Mouse (Mus musculus) testis, adult 2 months (tissue): ENCODE measurements around the gene Gm45021. TPM values are rescaled to one million over a fixed set of nuclear protein-coding genes. Genes with fewer than 3 reads are reported as not detected.

Source experiments
- H3K27ac ChIP-seq: fragments of 200-500 bp; 2 replicates; pipeline ENCODE4 v1.5.1; 2012; ENCODE audit warnings: low read depth, low read length; ENCODE audit not compliant: control insufficient read depth, insufficient read depth
- H3K27me3 ChIP-seq: fragments of 200-500 bp; 2 replicates; pipeline ENCODE4 v1.6.1; 2012; ENCODE audit warnings: mild to moderate bottlenecking, low read length, moderate library complexity; ENCODE audit not compliant: control insufficient read depth, insufficient read depth
- H3K36me3 ChIP-seq: fragments of 200-500 bp; 2 replicates; pipeline ENCODE4 v1.6.1; 2012; ENCODE audit warnings: mild to moderate bottlenecking, low read length; ENCODE audit not compliant: control insufficient read depth, insufficient read depth
- H3K4me1 ChIP-seq: fragments of 200-500 bp; 2 replicates; pipeline ENCODE4 v1.6.1; 2012; ENCODE audit warnings: low read length; ENCODE audit not compliant: control insufficient read depth, insufficient read depth
- H3K4me3 ChIP-seq: fragments of 200-500 bp; 2 replicates; pipeline ENCODE4 v1.5.1; 2012; ENCODE audit warnings: low read depth, mild to moderate bottlenecking, low read length, moderate library complexity, mixed read lengths; ENCODE audit not compliant: control insufficient read depth
- CTCF ChIP-seq: fragments of 200-500 bp; IDR thresholded peaks from 2 replicates; pipeline ENCODE4 v1.5.1; 2012; ENCODE audit warnings: low read depth, mild to moderate bottlenecking, inconsistent platforms, low read length, moderate library complexity; ENCODE audit not compliant: control insufficient read depth, insufficient read depth, insufficient replicate concordance
- POLR2A ChIP-seq: fragments of 200-500 bp; IDR thresholded peaks from 2 replicates; pipeline ENCODE4 v1.6.1; 2012; ENCODE audit warnings: low read depth, mild to moderate bottlenecking, inconsistent platforms, low read length, moderate library complexity; ENCODE audit not compliant: control insufficient read depth
- polyA plus RNA-seq: library from polyadenylated mRNA; depleted of rRNA; stranded (reverse); fragments of >200 nt; gene quantifications from 2 replicates; pipeline ENCODE4 v1.2.3, GENCODE M21; 2012

The Gm45021 gene
- polyA plus RNA-seq, 1 experiment: not detected

GRCm38 (mm10) chr6:48601271-48602079, 12.1 kb downstream of the Gm45021 start, which contains the start of gene Zfp775:
Zfp775 (plus strand) TSS chr6:48602063.
- Histone ChIP-seq H3K4me3 (peak within 1 kb of the TSS; percentile 77), H3K4me1 (peaks cover 16% of the 10 kb centered on the region), H3K27me3 (no peaks in the 10 kb centered on the region), H3K27ac (peak within 1 kb of the TSS; percentile 70), H3K36me3 (no peaks in the 10 kb centered on the region)
- TF ChIP-seq POLR2A (peak; percentile 35), CTCF (no peak)

GRCm38 (mm10) chr6:48602080-48602741, 12.8 kb downstream of the Gm45021 start:
- Histone ChIP-seq H3K4me1 (peaks cover 10% of the 10 kb centered on the region), H3K36me3 (no peaks in the 10 kb centered on the region), H3K4me3 (peak overlapping the region; percentile 77), H3K27ac (peak overlapping the region; percentile 70), H3K27me3 (no peaks in the 10 kb centered on the region)
- TF ChIP-seq POLR2A (no peak), CTCF (no peak)

- Histone ChIP-seq H3K27me3 (no peaks in the 10 kb centered on the region), H3K27ac (no peak overlapping the region), H3K36me3 (no peaks in the 10 kb centered on the region), H3K4me1 (no peaks in the 10 kb centered on the region), H3K4me3 (no peak overlapping the region)
- TF ChIP-seq POLR2A (no peak), CTCF (no peak)
Observed at GRCm38 (mm10) chr6:48608124-48608523, 18.7 kb downstream of the Gm45021 start.

GRCm38 (mm10) chr6:48609512-48609911, 20.1 kb downstream of the Gm45021 start:
- no peak overlapping the region for H3K4me3 ChIP-seq
- no peaks in the 10 kb centered on the region for H3K4me1 ChIP-seq
- TF ChIP-seq POLR2A (no peak), CTCF (no peak)

GRCm38 (mm10) chr6:48610657-48611056, 21.2 kb downstream of the Gm45021 start:
- Histone ChIP-seq H3K27me3 (no peaks in the 10 kb centered on the region), H3K36me3 (no peaks in the 10 kb centered on the region), H3K27ac (no peak overlapping the region), H3K4me3 (no peak overlapping the region), H3K4me1 (no peaks in the 10 kb centered on the region)
- TF ChIP-seq CTCF (no peak), POLR2A (no peak)

More at GRCm38 (mm10) chr6:48609512-48609911, 20.1 kb downstream of the Gm45021 start:
- Histone ChIP-seq H3K36me3 (no peaks in the 10 kb centered on the region), H3K27me3 (no peaks in the 10 kb centered on the region), H3K27ac (no peak overlapping the region)

GRCm38 (mm10) chr6:48613464-48613863, 24.1 kb downstream of the Gm45021 start:
- H3K27ac ChIP-seq: no peak overlapping the region
- no peaks in the 10 kb centered on the region for H3K27me3 ChIP-seq
- no peaks in the 10 kb centered on the region for H3K36me3 ChIP-seq
- H3K4me3 ChIP-seq: peak overlapping the region; percentile 82
- H3K4me1 ChIP-seq: no peaks in the 10 kb centered on the region
- no peak for TF ChIP-seq CTCF
- TF ChIP-seq POLR2A: no peak

- H3K4me1 ChIP-seq: peaks cover 6% of the 10 kb centered on the region; the same call in 1 of the 2 replicates
- no peaks in the 10 kb centered on the region for H3K36me3 ChIP-seq
- H3K27ac ChIP-seq: no peak overlapping the region
- no peaks in the 10 kb centered on the region for H3K27me3 ChIP-seq
- TF ChIP-seq POLR2A (no peak), CTCF (no peak)
- H3K4me3 ChIP-seq: peak overlapping the region; percentile 2; the same call in 1 of the 2 replicates
Observed at GRCm38 (mm10) chr6:48614756-48615155, 25.3 kb downstream of the Gm45021 start.
